Mouse (Mus musculus) left cerebral cortex, postnatal 25 days (tissue): ENCODE results near the gene Cnbp. TPM values are rescaled to one million over a fixed set of nuclear protein-coding genes. Genes with fewer than 3 reads are reported as not detected.

Source experiments
- DNase-seq, 2 experiments: peaks; one replicate each; pipeline ENCODE4 v3.0.0; 2022; ENCODE audit warnings: low spot score in 2 of 2, mixed read lengths in 1 of 2
- intact Hi-C: fragments of 180-260 bp; cut with DNase I; formaldehyde crosslinking; loops from one replicate; pipeline ENCODE4 v1.15.1; 2025
- total RNA-seq, 2 experiments: library from RNA; stranded (reverse); gene quantifications; 2 replicates each; pipeline ENCODE4 v1.2.3; 2021

Gene Cnbp
- 100 to 1,000 TPM; 250 to 258 TPM for total RNA-seq

DNA sequence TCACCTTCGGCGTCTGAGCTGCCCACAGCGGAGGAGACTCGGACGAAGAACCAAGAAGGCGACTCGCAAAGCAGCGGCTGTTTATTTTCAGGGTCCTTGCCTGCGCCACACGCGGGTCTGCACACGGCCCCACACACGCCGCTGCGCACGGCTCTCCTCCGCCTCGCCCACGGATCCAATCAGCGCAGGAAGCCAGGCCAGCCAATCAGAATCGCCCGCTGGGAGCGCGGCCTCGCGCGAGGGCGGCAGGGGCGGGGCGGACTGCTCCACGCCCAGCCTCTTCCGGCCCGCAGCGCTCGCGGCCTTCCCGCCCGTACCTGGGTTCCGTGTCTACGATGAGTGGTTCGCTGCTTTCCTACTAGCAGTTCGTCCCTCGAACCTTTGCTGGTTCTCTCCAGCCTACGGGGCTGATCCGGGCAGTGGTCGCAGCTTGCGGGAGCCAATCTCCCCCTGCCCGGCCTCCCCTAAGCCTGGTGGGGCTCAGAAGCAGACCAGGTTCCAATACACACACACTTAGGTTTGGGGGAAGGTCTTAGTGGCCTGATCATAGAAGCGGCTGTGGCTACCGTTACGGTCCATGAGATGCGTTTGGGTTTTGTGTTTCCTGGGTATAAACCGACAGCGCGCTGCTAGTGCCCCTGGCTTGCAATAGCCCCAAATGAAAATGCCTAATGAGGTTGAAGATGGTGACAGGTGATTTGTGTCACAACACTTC, at the start of gene Cnbp:
Gene Cnbp, minus strand, starts transcription at position 207 of the 715 bp plus-strand sequence.
- intact Hi-C loops, result loop anchor here (1.0 kb wide), 1 partner anchor 36 kb away; the partner anchor contains the start of gene Copg1
- peak; percentile 98 to 99 for DNase-seq

DNA sequence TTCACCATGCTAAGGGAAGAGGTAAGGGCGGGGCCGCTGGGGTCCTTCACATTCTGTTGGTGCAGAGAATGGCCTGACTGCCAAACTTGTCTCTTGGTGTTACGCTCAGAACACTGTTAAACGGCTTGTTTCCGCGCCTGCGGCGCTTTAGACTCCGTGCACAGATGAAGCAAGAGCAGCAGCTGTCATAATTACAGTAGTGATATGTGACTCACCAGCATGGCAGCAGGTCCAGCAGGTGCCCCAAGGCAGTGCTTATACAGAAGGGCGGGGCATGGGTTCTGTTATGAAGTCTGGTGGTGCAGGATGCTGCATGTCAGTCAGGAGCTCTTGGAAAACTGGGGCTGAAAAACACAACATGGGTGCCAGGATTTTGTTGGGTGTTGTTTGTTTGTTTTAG, 47.1 kb upstream of the Cnbp start:
- intact Hi-C loops, result no loop called here

DNA sequence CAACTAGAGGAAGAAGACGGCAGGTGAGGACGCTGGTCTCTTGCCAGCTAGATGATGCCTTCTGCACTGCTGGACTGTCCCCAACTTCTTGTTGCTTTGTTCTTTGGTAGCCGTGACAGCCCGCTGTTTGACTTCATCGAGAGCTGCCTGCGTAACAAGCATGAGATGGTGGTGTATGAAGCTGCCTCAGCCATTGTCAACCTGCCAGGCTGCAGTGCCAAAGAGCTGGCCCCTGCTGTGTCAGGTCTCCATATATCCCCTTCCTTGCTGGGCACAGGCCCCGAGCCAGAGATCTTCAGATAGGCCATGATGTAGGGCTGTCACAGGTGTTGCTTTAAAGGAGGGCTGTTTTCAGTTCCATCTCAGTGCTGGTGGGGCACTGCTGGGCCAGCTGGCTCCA, 43.0 kb upstream of the Cnbp start:
- intact Hi-C loops, result no loop called here

More for the DNA sequence above, 47.1 kb upstream of the Cnbp start:
- DNase-seq, result no peak

DNA sequence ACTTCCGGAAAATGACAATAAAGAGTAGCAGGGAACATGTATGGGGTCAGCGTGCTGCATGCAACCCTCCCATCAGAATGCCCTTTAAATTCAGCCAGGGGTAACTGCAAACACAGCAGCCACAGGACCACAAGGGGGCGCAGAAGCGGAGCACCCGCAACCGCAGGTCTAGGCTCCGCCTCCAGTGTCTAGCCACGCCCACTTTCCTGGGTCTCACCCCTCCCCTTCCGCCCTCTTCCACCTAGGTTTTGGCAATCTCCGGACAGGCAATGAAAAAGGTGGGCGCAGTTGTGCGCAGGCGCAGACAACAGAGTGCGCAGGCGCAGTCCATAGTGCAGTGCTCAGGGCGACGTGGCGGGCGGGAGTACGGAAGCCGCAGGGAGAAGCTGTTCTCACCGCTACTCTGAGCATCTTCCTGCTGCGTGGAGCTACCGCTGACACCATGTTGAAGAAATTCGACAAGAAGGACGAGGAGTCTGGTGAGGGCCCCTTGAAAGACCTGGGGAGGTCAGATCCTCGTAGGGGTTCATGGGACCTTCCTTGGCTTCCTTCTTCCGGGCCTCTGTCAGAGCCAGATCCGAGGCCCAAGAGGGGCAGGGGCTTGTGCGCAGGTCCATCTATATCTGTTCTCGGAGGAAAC, 36.8 kb upstream of the Cnbp start, which contains the start of gene Copg1:
Gene Copg1, plus strand, starts transcription at position 221 of the 640 bp plus-strand sequence.
- intact Hi-C loops, result loop anchor here (1.0 to 2.0 kb wide), 2 partner anchors 36 to 49 kb away; partner anchors contain the start of genes Cnbp and Isy1
- DNase-seq, result peak; percentile 100

More for the DNA sequence above, 43.0 kb upstream of the Cnbp start:
- no peak for DNase-seq

DNA sequence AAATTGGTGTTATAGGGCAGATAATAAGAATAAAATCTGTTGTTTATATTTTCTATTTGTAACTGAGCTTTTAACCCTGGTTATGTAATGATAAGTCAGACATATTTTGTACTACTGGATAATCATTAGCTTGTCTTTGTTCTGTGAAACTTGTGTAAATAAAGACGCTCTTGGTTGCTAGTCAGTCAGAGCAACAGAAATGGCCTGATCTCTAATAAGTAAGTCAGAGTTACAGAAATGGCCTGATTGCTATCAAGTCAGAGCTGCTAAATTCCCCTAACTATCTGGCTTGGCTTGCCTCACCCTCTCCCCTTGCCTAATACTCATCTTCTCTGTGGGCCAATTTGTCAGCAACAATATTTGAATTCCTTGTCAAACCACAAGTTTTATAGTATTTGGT, 35.8 kb upstream of the Cnbp start:
- intact Hi-C loops, result loop anchor here (1.0 to 2.0 kb wide), 2 partner anchors 35 to 48 kb away; partner anchors contain the start of genes Cnbp and Isy1

DNA sequence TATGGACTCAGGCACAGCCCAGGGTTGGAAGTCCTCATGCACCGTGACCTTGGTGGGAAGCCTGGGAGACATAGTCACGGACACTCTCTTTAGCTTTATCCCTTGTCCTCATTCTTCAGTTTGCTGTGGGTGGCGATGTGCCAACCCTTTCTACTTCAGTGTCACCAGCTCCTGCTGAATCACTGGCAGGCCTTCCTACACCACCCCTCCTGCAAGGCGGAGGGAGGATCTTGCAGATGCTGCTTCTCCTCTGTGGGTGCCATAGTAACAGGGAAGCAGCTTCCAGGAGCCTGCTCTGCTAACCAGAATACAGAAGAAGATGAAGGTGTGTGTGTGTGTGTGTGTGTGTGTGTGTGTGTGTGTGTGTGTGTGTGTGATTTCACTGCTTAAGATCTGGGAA, 31.9 kb upstream of the Cnbp start:
- peak; percentile 82 to 96 for DNase-seq
- intact Hi-C loops, result no loop called here

More for the DNA sequence above, 35.8 kb upstream of the Cnbp start:
- no peak for DNase-seq

DNA sequence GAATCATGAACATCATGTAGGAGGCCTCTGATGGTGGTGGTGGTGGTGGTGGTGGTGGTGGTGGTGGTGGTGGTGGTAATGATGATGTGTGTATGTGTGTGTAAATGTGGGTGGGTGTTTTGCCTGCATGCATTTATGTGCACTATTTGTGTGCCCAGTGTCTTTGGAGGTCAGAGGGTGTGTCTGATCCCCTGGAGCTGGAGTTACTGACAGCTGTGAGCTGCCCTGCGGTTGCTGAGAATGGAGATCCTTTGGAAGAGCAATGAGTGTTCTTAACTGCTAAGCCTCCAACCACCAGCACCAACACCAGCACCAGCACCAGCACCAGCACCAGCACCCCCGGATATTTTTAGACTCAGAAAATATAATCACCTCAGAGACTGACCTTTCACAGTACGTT, 31.3 kb upstream of the Cnbp start:
- intact Hi-C loops, result no loop called here
- no peak for DNase-seq

DNA sequence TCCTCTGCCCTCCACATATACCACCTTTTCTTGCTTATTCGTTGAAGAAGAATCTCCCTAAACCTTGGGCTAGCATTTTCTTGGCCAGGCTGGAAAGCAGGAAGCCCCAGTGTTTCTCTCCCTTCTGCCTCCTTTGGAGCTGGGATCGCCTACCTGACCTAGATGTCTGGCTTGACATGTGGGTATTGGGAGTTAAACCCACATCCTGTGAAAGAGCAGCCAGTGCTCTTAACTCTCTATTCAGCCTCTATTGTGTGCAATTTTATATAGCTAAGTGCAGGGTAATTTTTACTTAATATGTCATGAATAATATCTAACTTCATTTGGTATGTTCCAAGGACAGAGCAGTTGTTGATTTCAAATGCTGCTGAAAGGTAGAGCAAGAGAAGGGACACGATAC, 28.7 kb upstream of the Cnbp start:
- intact Hi-C loops, result no loop called here
- DNase-seq, result no peak

DNA sequence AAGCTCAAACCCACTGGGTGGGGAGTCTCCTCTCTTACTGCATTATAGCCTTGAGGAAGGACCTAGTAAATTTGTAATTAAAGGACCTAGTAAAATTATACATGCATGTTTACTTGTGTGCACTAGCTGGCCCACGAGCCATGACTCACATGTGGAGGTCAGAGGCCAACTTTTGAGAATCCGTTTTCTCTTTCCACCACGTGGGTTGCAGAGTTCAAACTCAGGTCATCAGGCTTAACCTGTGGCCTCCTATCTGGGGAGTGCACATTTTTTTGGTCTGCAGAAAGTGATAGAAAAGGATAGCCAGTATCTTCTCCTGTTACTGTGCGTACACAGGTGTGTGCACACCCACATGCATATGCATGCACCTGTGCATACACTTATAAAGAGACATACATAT, 28.1 kb upstream of the Cnbp start:
- DNase-seq, result no peak
- intact Hi-C loops, result no loop called here

DNA sequence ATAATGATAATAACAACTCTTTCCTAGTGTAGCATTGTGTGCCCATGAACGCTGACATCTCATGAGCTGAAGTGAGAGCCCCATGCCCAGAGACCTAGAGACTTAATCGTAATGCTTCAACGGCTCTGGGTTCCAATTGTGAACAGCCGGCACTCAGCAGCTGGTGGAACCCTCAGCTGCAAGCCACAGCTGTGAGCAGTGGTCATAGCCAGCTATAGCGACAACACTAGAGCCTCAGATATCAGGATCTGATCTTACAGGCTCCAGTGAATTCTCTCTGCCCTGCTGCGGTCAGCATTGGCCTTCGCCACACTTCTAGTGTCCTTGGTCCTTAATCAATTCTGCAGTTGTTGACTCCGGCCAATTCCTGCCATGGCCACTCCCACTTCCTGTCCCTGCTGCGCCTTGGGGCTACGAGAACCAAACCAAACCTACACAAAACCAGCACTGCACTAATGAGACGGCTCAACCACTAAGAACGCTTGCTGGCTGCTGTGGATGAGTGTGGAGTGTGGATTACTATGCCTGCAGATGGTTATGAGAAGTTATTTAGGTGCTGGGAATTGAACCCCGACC, 25.2 kb upstream of the Cnbp start:
- intact Hi-C loops, result no loop called here
- no peak for DNase-seq

DNA sequence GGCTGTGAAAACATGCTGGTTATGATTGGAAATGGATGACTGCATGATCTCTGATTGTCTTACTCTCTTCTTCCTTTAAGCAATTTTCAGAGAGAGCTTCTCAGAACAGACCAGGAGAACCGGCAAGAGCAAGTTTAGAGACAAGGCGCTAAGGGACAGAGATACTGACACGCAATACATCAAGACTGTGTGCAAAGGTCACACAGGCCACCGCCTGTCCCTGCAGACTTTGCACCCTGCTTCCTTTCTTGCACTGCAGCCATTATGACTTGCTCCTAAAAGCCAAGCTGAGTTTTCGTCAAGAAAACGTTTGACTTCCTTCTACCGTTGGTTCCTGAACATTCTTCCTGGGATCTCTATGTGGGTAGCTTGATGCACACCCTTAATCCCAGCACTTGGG, 24.7 kb upstream of the Cnbp start:
- DNase-seq, result no peak
- intact Hi-C loops, result no loop called here

DNA sequence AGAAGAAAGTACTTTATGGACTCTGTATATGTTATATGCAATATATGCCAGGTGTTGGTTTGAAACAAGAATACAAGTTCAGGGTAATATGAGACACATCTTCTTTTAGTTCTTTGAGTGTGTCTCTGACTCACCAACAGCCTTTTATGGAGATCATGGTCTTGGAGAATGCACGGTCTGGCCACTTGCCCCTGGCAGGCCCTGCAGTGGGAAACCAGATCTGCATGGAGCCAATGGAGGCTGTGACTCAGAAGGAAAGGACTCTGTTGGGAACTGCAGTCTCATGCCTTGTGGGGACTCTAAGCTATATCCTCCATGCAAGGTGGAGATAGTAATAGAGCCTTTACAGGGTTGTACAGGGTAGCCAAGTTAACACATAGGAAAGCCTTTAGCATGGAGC, 24.2 kb upstream of the Cnbp start:
- intact Hi-C loops, result no loop called here

DNA sequence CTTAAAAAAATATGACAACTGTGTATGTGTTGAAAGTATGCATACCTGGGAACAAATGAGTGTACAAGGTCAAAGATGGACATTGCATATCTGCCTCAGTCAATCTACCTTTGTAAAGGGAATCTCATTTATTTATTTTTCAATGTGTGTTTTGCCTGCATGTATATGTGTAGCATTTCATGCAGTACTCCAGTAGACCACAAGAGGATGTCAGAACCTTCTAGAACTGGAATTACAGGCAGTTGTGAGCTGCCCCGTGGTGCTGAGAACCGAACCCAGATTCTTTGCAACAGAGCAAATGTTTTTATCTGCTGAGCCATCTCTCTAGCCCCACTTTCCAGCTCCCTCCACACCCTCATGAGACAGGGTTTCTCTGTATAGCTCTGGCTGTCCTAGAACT, 23.1 kb upstream of the Cnbp start:
- no peak for DNase-seq
- intact Hi-C loops, result no loop called here

More for the DNA sequence above, 24.2 kb upstream of the Cnbp start:
- peak in 1 of 2 experiments; percentile 53 for DNase-seq

DNA sequence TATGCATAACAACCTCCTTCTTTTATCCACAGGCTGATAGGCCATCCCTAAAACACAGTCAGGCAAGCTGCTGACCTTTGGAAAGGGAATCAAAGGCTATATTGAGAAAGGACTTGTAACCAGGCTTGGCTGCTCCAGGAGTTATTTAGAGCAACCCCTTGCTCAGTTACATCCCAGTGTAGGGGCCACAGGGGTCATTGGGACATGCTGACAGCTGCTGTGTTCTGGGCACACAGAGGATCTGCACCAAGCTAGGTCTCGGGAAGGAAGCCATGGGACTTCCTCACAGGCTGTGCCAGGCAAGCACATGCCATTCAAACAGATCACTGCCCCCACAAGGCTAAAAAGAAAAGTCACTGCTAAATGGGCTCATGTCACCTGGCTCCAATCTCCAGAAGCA, 22.2 kb upstream of the Cnbp start:
- intact Hi-C loops, result no loop called here
- DNase-seq, result no peak

DNA sequence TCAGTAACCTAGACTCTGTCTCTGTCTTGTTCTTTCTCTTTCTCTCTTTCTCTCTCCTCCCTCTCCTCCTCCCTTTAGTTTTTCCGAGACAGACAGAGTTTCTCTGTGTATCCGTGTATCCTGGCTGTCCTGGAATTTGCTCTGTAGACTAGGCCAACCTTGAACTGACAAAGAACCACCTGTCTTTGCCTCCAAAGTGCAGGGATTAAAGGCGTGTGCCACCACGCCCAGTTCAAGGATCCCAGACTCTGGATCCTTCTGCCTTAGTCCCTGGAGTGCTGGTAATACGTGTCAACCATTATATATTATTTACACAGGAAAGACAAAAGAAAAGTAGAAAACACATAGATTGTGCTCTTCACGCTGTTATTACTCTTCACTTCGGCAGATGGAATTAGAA, 20.3 kb upstream of the Cnbp start:
- no peak for DNase-seq
- intact Hi-C loops, result no loop called here

DNA sequence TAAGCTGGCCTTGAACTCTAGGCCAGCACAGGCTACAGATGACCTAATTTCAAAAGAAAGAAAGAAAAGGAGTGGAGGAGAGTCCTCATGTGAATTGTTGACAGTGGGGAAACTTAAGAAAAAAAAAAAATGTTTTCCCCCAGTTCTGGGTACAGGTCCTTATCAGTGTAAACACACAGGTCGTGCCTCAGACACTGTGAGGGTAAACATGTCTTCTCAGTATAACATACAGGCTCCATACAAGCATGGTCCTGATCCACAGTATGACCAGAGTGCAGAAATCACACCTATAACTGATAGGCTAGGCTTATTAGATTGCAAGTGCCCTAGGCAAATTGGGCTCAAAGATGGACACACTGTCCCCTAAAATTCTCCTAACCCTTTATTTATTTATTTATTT, 19.5 kb upstream of the Cnbp start:
- no peak for DNase-seq
- intact Hi-C loops, result no loop called here

DNA sequence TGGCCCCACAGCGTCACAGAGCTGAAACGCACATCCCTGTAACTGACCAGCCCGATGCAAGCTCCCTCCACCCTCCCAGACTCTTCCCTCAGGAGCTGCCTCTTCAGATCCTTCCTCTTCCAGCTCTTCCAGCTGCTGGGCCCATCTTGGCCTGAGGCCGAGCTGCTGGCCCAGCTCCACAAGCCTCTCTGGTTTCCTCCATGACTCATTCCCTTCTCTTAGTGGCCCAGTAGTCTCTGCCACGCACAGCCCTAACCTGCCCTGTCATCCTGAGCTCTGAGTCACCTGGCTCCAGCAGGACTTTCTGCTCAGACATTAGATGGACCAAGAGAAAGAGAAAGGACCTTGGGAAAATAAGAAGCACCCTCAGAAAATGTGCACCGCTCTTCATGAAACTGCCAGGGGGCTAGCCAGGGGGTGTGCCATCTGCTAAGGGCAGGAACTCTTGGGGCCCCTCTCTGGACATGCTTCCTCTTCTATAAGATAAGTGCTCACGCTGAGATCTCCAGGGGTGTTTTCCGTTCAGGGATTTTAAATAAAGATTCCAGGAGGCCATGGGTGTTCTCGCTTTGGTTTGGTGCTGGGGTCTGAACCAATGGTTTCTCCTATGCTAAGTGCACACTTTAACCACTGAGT, 18.1 kb upstream of the Cnbp start:
- peak in 1 of 2 experiments; percentile 58 for DNase-seq
- intact Hi-C loops, result no loop called here

DNA sequence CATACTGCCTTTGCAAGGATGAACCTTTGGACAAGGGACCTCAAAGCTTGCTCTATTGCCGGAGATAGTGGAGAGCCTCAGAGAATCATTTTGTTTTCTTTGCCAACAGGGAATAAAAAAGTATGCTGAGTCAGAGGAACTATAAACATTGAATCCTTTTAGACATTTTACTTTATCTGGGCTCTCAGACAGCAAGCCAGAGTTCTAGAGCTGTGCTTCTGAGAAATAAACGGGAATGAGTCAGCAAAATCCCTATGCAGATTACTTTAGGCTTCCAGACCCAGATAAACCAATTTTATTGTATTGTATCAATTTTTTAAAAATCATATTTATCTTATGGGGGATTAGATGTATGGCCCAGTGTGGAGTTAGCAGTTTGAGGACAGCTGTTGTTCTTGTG, 16.4 kb upstream of the Cnbp start:
- DNase-seq, result peak in 1 of 2 experiments; percentile 35
- intact Hi-C loops, result no loop called here

DNA sequence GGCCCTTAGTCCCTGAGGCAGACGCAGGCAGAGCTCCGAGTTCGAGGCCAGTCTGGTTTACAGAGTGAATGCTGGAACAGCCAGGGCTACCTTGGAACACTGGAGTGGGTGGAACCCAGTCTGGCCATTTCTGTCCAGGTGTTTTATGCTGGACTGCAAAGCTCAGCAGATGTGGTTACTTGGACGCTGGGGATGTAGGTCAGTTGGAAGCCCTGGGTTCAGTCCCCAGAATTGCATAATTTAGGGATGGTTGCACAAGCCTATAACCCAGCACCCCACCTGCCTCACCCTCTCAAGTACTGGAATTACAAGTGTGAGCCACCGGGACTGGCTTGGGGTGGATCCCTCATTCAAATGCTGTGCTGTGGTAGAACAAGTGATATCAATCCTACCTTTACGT, 15.3 kb upstream of the Cnbp start:
- intact Hi-C loops, result no loop called here
- DNase-seq, result no peak

DNA sequence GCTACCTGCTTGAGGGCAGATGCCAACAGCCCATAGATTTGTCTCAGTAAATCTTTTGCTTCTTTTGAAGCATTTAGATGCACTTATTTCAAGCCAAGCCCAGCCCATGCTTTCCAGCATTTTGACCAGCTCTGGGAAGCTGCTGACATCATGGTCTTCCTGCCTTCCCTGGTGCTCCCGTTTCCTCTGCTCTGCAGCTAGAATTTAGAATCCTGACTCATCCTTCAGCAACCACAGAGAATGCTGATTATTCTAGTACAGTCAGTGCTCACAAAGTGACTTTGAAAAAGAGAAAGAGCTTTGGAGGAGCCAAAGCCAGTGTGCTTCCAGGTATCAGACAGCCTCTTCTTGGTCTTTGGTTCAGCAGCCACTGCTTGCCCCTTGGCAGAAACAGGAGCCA, 6.2 kb upstream of the Cnbp start:
- peak; percentile 25 to 83 for DNase-seq
- intact Hi-C loops, result no loop called here
